Mouse (Mus musculus) forebrain, postnatal 0 days (tissue): ENCODE measurements around the gene Elavl2. TPM values are rescaled to one million over a fixed set of nuclear protein-coding genes. Genes with fewer than 3 reads are reported as not detected.

Experiments
- ATAC-seq: fragments of 200-750 bp; cut with Nextera tagmentation; 2 replicates; pipeline ENCODE4 v1.8.0; 2017; ENCODE audit warnings: mild to moderate bottlenecking, moderate library complexity
- DNase-seq: peaks from one replicate; pipeline ENCODE4 v3.0.0-alpha.2; 2015
- H3K27ac ChIP-seq: fragments of 300-500 bp; sonication (generic); 2 replicates; pipeline ENCODE4 v1.5.1; 2014; ENCODE audit warnings: low read depth, mild to moderate bottlenecking, antibody characterized with exemption, low read length, moderate library complexity, mixed read lengths
- H3K27me3 ChIP-seq: fragments of 300-500 bp; sonication (generic); 2 replicates; pipeline ENCODE4 v1.6.1; 2014; ENCODE audit warnings: mild to moderate bottlenecking, low read length, mixed read lengths; ENCODE audit not compliant: insufficient read depth
- H3K36me3 ChIP-seq: fragments of 300-500 bp; sonication (generic); 2 replicates; pipeline ENCODE4 v1.6.1; 2014; ENCODE audit warnings: mild to moderate bottlenecking, moderate library complexity; ENCODE audit not compliant: insufficient read depth
- H3K4me1 ChIP-seq: fragments of 300-500 bp; sonication (generic); 2 replicates; pipeline ENCODE4 v1.6.1; 2014; ENCODE audit warnings: antibody characterized with exemption; ENCODE audit not compliant: insufficient read depth
- H3K4me2 ChIP-seq: fragments of 300-500 bp; sonication (generic); 2 replicates; pipeline ENCODE4 v1.6.1; 2014; ENCODE audit warnings: low read depth, mild to moderate bottlenecking, moderate library complexity
- H3K4me3 ChIP-seq: fragments of 300-500 bp; sonication (generic); 2 replicates; pipeline ENCODE4 v1.5.1; 2014; ENCODE audit warnings: low read depth, low read length, mixed read lengths
- H3K9ac ChIP-seq: fragments of 300-500 bp; sonication (generic); 2 replicates; pipeline ENCODE4 v1.6.1; 2014; ENCODE audit warnings: mild to moderate bottlenecking
- H3K9me3 ChIP-seq: fragments of 300-500 bp; sonication (generic); 2 replicates; pipeline ENCODE4 v1.6.1; 2016; ENCODE audit warnings: low read length
- CTCF ChIP-seq: sonication (generic); IDR thresholded peaks from 2 replicates; pipeline ENCODE4 v1.5.1; 2016; ENCODE audit warnings: antibody characterized with exemption, control low read depth, low read depth
- WGBS: fragments of 180-500 bp; shearing (Covaris S2); extraction: QIAGEN DNeasy Blood & Tissue Kit; methylation state at CpG from one replicate; pipeline ENCODE4 v1.1.7; 2014; 5-methylcytosine and 5-hydroxymethylcytosine counted together
- polyA plus RNA-seq: library from polyadenylated mRNA; unstranded; fragments of >200 nt; fragmentation: Nextera tagmentation; extraction: Ambion mirVana; gene quantifications from 2 replicates; pipeline ENCODE4 v1.2.1, GENCODE M21; 2015
- total RNA-seq: library from RNA; depleted of rRNA; stranded (reverse); fragments of >200 nt; gene quantifications from 2 replicates; pipeline ENCODE4 v1.2.3, GENCODE M21; 2014

Elavl2 gene
- total and polyA plus RNA-seq, 2 experiments from 2014 or later = 74.4 to 84.8 TPM

DNA sequence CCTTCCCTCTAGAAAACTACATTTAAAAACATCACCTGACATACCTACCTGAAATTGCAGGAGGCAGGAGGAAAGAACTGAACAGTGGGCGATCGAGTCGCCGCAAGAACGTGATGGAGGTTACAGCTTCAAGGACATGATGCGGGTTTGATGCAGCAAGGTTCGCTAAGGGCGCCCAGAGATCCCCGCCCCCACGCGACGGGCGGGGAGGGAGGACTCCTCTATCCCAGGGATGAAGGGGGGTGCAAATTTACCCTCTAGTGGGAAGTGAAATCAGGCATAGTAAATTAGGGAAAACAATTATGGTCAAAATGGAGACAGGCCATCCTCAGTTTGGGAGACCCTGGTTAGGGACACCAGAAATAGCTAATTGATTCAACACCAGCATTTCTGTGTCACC lies 27.7 kb downstream of the Elavl2 start:
- Histone ChIP-seq H3K4me1 (no peaks in the 10 kb centered on the region; the same call in 1 of the 2 replicates), H3K9ac (no peak overlapping the region), H3K9me3 (no peaks in the 10 kb centered on the region), H3K4me2 (peak overlapping the region; percentile 96), H3K27ac (no peak overlapping the region), H3K36me3 (no peaks in the 10 kb centered on the region), H3K4me3 (peak overlapping the region; percentile 78), H3K27me3 (no peaks in the 10 kb centered on the region)
- WGBS = 9% methylated on average over 13 of the region's 13 CpGs
- DNase-seq (no peak), ATAC-seq (no peak)
- TF ChIP-seq CTCF = no peak

GRCm38 (mm10) chr4:91371819-91372215 lies 28.8 kb downstream of the Elavl2 start:
- Histone ChIP-seq H3K27ac (peak overlapping the region; percentile 76), H3K9me3 (no peaks in the 10 kb centered on the region), H3K4me2 (peak overlapping the region; percentile 96), H3K9ac (peak overlapping the region; percentile 59), H3K36me3 (no peaks in the 10 kb centered on the region), H3K27me3 (no peaks in the 10 kb centered on the region), H3K4me1 (no peaks in the 10 kb centered on the region; the same call in 1 of the 2 replicates), H3K4me3 (peak overlapping the region; percentile 78)
- ATAC-seq = peak; percentile 43
- 3% methylated on average over 35 of the region's 44 CpGs for WGBS
- DNase-seq = peak; percentile 88
- no peak; the same call in 1 of the 2 replicates for TF ChIP-seq CTCF

- Histone ChIP-seq H3K27ac (peak overlapping the region; percentile 76), H3K27me3 (no peaks in the 10 kb centered on the region), H3K4me3 (peak overlapping the region; percentile 78), H3K9me3 (no peaks in the 10 kb centered on the region), H3K9ac (peak overlapping the region; percentile 59), H3K4me1 (no peaks in the 10 kb centered on the region; the same call in 1 of the 2 replicates), H3K4me2 (peak overlapping the region; percentile 96), H3K36me3 (no peaks in the 10 kb centered on the region)
- DNase-seq (peak; percentile 70), ATAC-seq (peak; percentile 37)
- WGBS = 3% methylated on average over 78 of the region's 82 CpGs
- peak; percentile 30 for TF ChIP-seq CTCF
Observed at GRCm38 (mm10) chr4:91371131-91371818, 29.3 kb downstream of the Elavl2 start.

DNA sequence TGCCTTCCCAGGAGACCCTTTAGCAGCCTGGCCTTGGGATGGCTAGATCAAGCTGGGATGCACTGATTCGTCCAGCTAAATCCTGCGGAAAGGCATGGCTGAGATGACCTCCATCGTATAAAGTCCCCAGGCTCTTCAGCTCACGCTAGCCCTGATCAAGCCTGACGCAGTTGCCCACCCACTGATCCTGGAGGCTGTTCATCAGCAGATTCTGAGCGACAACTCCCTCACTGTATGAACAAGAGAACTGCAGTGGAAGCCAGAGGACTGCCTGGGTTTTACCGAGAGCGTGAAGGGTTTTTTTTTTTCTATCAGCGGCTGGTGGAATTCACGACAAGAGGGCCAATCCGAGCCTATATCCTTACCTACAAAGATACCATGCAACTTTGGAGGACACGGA lies 35.3 kb downstream of the Elavl2 start:
- H3K9me3 ChIP-seq = no peaks in the 10 kb centered on the region
- no peak overlapping the region for H3K4me2 ChIP-seq
- WGBS = 83% methylated on average over 12 of the region's 12 CpGs
- H3K4me3 ChIP-seq = no peak overlapping the region
- no peaks in the 10 kb centered on the region for H3K36me3 ChIP-seq
- no peak overlapping the region for H3K27ac ChIP-seq
- H3K27me3 ChIP-seq = no peaks in the 10 kb centered on the region
- DNase-seq (no peak), ATAC-seq (no peak)
- no peaks in the 10 kb centered on the region; the same call in 1 of the 2 replicates for H3K4me1 ChIP-seq
- no peak for TF ChIP-seq CTCF
- H3K9ac ChIP-seq = no peak overlapping the region

DNA sequence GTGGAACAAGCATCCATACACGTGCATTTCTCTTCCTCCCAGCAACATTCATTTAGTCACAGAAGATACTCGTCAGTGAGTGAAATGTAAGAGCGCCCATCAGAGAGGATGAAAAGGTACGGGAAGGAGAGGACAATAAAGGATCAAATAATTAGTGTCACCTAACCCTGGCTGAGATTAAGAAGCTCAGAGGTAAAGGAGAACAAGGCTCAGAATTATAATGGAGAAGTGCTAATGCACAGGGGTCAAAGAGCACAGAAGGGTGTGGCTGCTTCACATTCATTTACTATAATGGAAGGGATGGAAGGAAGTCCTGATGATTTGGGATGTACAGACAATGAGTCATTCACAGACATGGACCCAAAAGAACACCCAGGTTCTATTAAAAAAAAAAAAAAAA lies 36.6 kb downstream of the Elavl2 start:
- WGBS = 51% methylated on average over 4 of the region's 4 CpGs
- H3K4me2 ChIP-seq = no peak overlapping the region
- H3K4me3 ChIP-seq = no peak overlapping the region
- no peak for ATAC-seq
- no peak overlapping the region for H3K9ac ChIP-seq
- H3K27ac ChIP-seq = no peak overlapping the region
- no peak for DNase-seq
- no peaks in the 10 kb centered on the region; the same call in 1 of the 2 replicates for H3K4me1 ChIP-seq
- H3K9me3 ChIP-seq = no peaks in the 10 kb centered on the region
- H3K27me3 ChIP-seq = no peaks in the 10 kb centered on the region
- TF ChIP-seq CTCF = no peak
- H3K36me3 ChIP-seq = no peaks in the 10 kb centered on the region

DNA sequence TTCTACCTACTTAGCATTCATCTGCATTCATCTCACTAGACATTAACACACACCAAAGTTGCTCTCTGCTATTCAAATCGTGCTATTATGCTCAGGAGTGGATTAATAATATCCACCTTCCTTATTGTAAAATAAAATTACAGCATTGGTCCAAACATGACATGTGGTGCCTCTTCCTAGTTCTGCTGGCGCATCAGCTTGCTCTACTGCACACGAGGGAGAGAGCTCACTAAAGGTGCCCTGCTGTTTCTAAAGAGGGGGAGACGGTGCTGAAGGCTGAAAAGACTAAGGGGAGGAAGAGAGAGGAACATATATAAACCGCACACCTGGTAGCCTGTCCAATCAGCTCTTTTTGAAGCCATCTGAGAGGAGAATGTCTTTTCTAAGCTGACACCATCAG lies 38.1 kb downstream of the Elavl2 start:
- Histone ChIP-seq H3K4me3 (no peak overlapping the region), H3K4me2 (no peak overlapping the region), H3K27ac (no peak overlapping the region), H3K4me1 (peaks cover 4% of the 10 kb centered on the region; the same call in 1 of the 2 replicates), H3K9me3 (no peaks in the 10 kb centered on the region), H3K36me3 (no peaks in the 10 kb centered on the region), H3K27me3 (no peaks in the 10 kb centered on the region), H3K9ac (no peak overlapping the region)
- ATAC-seq = peak; percentile 69; the same call in 1 of the 2 replicates
- TF ChIP-seq CTCF = no peak
- DNase-seq = no peak
- WGBS = 27% methylated on average over 5 of the region's 5 CpGs

- DNase-seq (no peak), ATAC-seq (no peak)
- no peaks in the 10 kb centered on the region for H3K9me3 ChIP-seq
- no peak overlapping the region for H3K4me3 ChIP-seq
- no peaks in the 10 kb centered on the region for H3K27me3 ChIP-seq
- no peaks in the 10 kb centered on the region for H3K36me3 ChIP-seq
- no peak overlapping the region for H3K9ac ChIP-seq
- H3K4me2 ChIP-seq = no peak overlapping the region
- no peak for TF ChIP-seq CTCF
- no peak overlapping the region for H3K27ac ChIP-seq
- H3K4me1 ChIP-seq = no peaks in the 10 kb centered on the region
- WGBS = 65% methylated on average over 9 of the region's 9 CpGs
Observed at GRCm38 (mm10) chr4:91353138-91353537, 47.4 kb downstream of the Elavl2 start.
